Mouse (Mus musculus) cortical plate, adult 2 months (tissue): Measurements from ENCODE around the gene Gnb3. TPM values are rescaled to one million over a fixed set of nuclear protein-coding genes. Genes with fewer than 3 reads are reported as not detected.
"Not testable (repeated sequence)": the region's sequence is repeated elsewhere in the genome, so short reads cannot be mapped to it uniquely, and the experiment has no call there.

Experiments
- H3K27ac ChIP-seq: fragments of 200-500 bp; 2 replicates; pipeline ENCODE4 v1.5.1; 2012; ENCODE audit warnings: low read length, control low read depth, inconsistent platforms; ENCODE audit not compliant: insufficient read depth
- H3K4me1 ChIP-seq: fragments of 200-500 bp; 2 replicates; pipeline ENCODE4 v1.6.1; 2011; ENCODE audit warnings: low read length; ENCODE audit not compliant: control insufficient read depth, insufficient read depth
- H3K4me3 ChIP-seq: fragments of 200-500 bp; 2 replicates; pipeline ENCODE4 v1.5.1; 2011; ENCODE audit warnings: mild to moderate bottlenecking, low read length, control low read depth; ENCODE audit not compliant: insufficient read depth
- CTCF ChIP-seq: fragments of 200-500 bp; IDR thresholded peaks from 2 replicates; pipeline ENCODE4 v1.5.1; 2011; ENCODE audit warnings: mild to moderate bottlenecking, control low read depth, low read length; ENCODE audit not compliant: insufficient read depth; ENCODE audit errors: extremely low read depth
- POLR2A ChIP-seq: fragments of 200-500 bp; IDR thresholded peaks from 2 replicates; pipeline ENCODE4 v1.6.1; 2011; ENCODE audit warnings: mild to moderate bottlenecking, low read length, control low read depth; ENCODE audit not compliant: insufficient read depth; ENCODE audit errors: extremely low read depth
- polyA plus RNA-seq: library from polyadenylated mRNA; depleted of rRNA; stranded (reverse); fragments of >200 nt; gene quantifications from 2 replicates; pipeline ENCODE4 v1.2.3, GENCODE M21; 2012

Gene Gnb3
- polyA plus RNA-seq, 1 experiment: 0.17 TPM

GRCm38 (mm10) chr6:124806446-124807140 is 33.5 kb downstream of the Gnb3 start:
- Histone ChIP-seq H3K4me1 (peaks cover 7% of the 10 kb centered on the region; the same call in 1 of the 2 replicates), H3K27ac (peak overlapping the region; percentile 61), H3K4me3 (no peak overlapping the region)
- no peak for TF ChIP-seq POLR2A
- TF ChIP-seq CTCF: no peak

DNA sequence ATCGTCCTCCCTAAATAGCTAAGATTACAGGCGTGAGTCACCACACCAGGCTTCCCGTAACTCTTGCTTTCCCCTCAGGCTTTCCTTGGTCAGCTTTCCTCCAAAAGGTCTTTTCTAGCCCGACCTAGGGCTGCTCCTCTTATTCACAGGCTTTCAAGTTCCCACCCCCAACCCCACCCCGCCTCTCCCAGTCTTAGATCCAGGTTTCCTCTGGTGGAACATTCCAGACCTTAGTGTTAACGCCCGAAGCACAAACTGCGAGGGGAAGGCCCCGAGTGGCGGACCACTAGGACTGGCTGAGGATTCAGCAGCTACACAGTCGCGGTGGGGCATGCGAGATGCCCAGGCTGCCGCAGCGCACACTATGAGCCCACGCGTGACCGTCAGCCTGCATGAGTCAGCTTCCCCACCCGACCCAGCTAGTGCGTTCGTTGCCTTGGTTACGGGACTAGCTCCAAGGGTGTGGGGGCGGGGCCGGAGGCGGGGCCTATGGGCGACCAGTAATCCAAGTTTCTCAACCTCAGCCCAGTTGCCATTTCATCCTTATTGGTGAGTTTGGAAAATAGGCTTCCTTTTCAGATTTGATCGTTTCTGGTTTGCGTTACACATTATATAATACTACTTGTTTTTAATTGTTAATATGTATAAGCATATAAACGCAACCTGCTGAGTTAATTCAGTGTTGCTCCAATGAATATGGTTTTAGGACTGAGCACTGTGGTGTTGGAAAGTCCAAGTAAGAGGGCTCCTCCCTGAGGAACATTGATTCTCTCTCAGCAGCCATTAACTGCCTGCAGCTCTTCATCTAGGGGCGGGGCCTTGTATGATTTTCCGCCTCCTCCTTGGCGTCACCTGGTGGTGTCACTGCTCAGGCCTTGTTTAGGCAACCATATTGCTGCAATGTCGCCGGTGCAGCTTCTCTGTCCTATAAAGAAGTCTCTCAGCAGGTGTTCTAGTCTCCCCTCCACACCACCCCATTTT is 34.4 kb downstream of the Gnb3 start:
- peak overlapping the region; percentile 61 for H3K27ac ChIP-seq
- peak overlapping the region; percentile 33 for H3K4me3 ChIP-seq
- TF ChIP-seq CTCF (no peak), POLR2A (peak; percentile 90)
- peaks cover 7% of the 10 kb centered on the region; the same call in 1 of the 2 replicates for H3K4me1 ChIP-seq

GRCm38 (mm10) chr6:124804341-124804740 is 35.7 kb downstream of the Gnb3 start:
- Histone ChIP-seq H3K27ac (no peak overlapping the region), H3K4me3 (no peak overlapping the region), H3K4me1 (peaks cover 7% of the 10 kb centered on the region; the same call in 1 of the 2 replicates)
- no peak for TF ChIP-seq CTCF
- TF ChIP-seq POLR2A: no peak

DNA sequence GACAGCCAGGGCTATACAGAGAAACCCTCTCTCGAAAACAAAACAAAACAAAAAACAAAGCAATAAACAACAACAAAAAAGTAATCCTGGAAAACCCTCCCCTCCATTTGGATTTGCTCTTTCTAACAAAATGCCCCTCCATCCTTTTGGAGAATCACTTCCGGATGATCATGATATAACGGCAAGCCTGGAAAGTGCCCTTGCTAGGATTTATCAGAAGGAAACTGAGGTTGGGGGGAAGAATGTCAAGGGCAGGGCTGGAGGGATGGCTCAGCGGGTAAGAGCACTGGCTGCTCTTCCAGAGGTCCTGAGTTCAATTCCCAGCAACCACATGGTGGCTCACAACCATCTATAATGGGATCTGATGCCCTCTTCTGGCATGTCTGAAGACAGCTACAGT is 36.4 kb downstream of the Gnb3 start:
- H3K4me1 ChIP-seq, H3K4me3 ChIP-seq, H3K27ac ChIP-seq: not testable (repeated sequence)

- Histone ChIP-seq H3K27ac (no peak overlapping the region), H3K4me3 (no peak overlapping the region), H3K4me1 (peaks cover 7% of the 10 kb centered on the region; the same call in 1 of the 2 replicates)
- TF ChIP-seq CTCF: no peak
- no peak for TF ChIP-seq POLR2A
Measured at GRCm38 (mm10) chr6:124803061-124803460, 37.0 kb downstream of the Gnb3 start.

DNA sequence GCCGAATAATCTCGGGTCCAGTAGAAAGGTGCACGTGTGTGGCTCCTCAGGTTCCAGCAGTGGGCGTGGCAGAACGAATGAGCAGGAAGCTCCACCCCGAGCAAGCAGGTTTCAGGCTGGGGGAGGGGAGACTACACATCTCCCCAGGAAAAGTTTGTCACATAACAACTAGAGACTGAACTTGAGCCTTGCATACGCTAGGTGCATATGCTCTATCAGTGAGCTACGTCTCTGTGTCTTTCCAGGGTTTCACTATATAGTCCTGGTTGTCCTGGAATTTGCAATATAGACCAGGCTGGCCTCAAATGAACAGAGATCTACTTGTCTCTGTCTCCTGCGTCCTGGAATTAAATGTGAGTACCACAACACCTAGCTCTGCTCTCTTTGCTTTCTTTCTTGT is 37.7 kb downstream of the Gnb3 start:
- not testable (repeated sequence) for H3K4me3 ChIP-seq, H3K4me1 ChIP-seq, H3K27ac ChIP-seq

DNA sequence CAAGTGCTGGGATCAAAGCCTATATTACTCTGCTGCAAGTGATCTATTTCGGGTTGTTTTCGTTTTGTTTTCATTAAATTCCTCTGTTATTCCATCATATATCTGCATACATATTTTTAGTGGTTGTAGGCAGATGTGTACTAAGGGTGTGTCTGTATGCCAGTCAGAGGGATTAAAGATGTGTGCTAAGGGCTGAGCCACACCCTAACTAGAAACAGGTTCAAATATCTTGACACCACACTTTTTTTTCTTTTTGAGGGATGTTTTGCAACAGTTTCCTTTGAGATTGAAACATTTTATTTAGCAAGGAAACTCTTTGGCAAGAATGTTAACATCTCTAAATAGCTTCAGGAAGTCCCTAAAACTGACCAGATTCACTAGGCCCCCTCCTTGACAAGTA is 43.9 kb downstream of the Gnb3 start:
- Histone ChIP-seq H3K4me3 (no peak overlapping the region), H3K4me1 (no peaks in the 10 kb centered on the region), H3K27ac (no peak overlapping the region)
- TF ChIP-seq CTCF: no peak

DNA sequence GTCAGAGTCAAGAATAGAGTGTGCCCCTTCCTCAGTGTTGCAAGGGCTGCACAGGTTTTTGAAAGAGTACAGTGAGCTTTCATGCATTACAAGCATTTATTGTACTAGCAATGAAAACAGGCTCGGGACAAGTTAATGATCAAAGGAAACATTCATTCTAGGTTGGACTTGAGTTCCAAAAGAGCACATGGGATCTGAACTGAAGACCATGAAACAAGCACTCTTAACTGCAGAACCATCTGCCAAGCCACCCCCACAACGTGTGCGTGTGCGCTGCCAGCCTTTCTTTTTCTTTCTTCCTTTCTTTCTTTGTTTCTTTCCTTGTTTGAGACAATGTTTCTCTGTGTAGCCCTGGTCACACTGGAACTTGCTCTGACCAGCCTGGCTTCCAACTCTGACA is 44.3 kb downstream of the Gnb3 start:
- TF ChIP-seq CTCF (no peak), POLR2A (no peak)
- no peaks in the 10 kb centered on the region for H3K4me1 ChIP-seq
- no peak overlapping the region for H3K27ac ChIP-seq
- no peak overlapping the region for H3K4me3 ChIP-seq

GRCm38 (mm10) chr6:124791911-124792310 is 48.2 kb downstream of the Gnb3 start:
- TF ChIP-seq POLR2A: no peak
- TF ChIP-seq CTCF: no peak
- no peak overlapping the region for H3K27ac ChIP-seq
- H3K4me1 ChIP-seq: no peaks in the 10 kb centered on the region

GRCm38 (mm10) chr6:124790121-124790520 is 50.0 kb downstream of the Gnb3 start:
- Histone ChIP-seq H3K27ac (no peak overlapping the region), H3K4me1 (no peaks in the 10 kb centered on the region), H3K4me3 (no peak overlapping the region)
- TF ChIP-seq CTCF (no peak), POLR2A (no peak)

More at GRCm38 (mm10) chr6:124791911-124792310, 48.2 kb downstream of the Gnb3 start:
- H3K4me3 ChIP-seq: no peak overlapping the region
